Mouse (Mus musculus) embryonic facial prominence, embryonic 14.5 days (tissue): ENCODE measurements around the gene Atp9a. TPM values are rescaled to one million over a fixed set of nuclear protein-coding genes. Genes with fewer than 3 reads are reported as not detected.

ENCODE experiments used
- ATAC-seq: fragments of 200-750 bp; cut with Nextera tagmentation; 2 replicates; pipeline ENCODE4 v1.8.0; 2017; ENCODE audit warnings: low read depth, moderate number of reproducible peaks, moderate TSS enrichment
- DNase-seq: peaks from one replicate; pipeline ENCODE4 v3.0.0-alpha.2; 2015; ENCODE audit warnings: low spot score
- H3K27ac ChIP-seq: fragments of 300-500 bp; sonication (generic); replicated peaks from 2 replicates; pipeline ENCODE4 v1.5.1; 2014; ENCODE audit warnings: low read depth, mild to moderate bottlenecking, low read length, moderate library complexity
- H3K27me3 ChIP-seq: fragments of 300-500 bp; sonication (generic); replicated peaks from 2 replicates; pipeline ENCODE4 v1.6.1; 2014; ENCODE audit warnings: low read length; ENCODE audit not compliant: control insufficient read depth, insufficient read depth
- H3K36me3 ChIP-seq: fragments of 300-500 bp; sonication (generic); 2 replicates; pipeline ENCODE4 v1.6.1; 2014; ENCODE audit warnings: low read length, mixed read lengths; ENCODE audit not compliant: control insufficient read depth, insufficient read depth
- H3K4me1 ChIP-seq: fragments of 300-500 bp; sonication (generic); 2 replicates; pipeline ENCODE4 v1.6.1; 2014; ENCODE audit warnings: antibody characterized with exemption, low read length; ENCODE audit not compliant: control insufficient read depth, insufficient read depth
- H3K4me2 ChIP-seq: fragments of 300-500 bp; sonication (generic); 2 replicates; pipeline ENCODE4 v1.6.1; 2014; ENCODE audit warnings: low read depth, mild to moderate bottlenecking, low read length, moderate library complexity, mixed read lengths
- H3K4me3 ChIP-seq: fragments of 300-500 bp; sonication (generic); 2 replicates; pipeline ENCODE4 v1.5.1; 2014; ENCODE audit warnings: low read depth, mild to moderate bottlenecking, low read length
- H3K9ac ChIP-seq: fragments of 300-500 bp; sonication (generic); 2 replicates; pipeline ENCODE4 v1.6.1; 2014; ENCODE audit warnings: low read depth, mild to moderate bottlenecking, low read length, moderate library complexity, mixed read lengths
- H3K9me3 ChIP-seq: fragments of 300-500 bp; sonication (generic); 2 replicates; pipeline ENCODE4 v1.6.1; 2016; ENCODE audit warnings: low read length; ENCODE audit not compliant: control insufficient read depth
- WGBS: fragments of 180-500 bp; shearing (Covaris S2); extraction: QIAGEN DNeasy Blood & Tissue Kit; methylation state at CpG from one replicate; pipeline ENCODE4 v1.1.7; 2014; 5-methylcytosine and 5-hydroxymethylcytosine counted together
- polyA plus RNA-seq: library from polyadenylated mRNA; unstranded; fragments of >200 nt; fragmentation: Nextera tagmentation; extraction: Ambion mirVana; gene quantifications from 2 replicates; pipeline ENCODE4 v1.2.1, GENCODE M21; 2014

Gene Atp9a
- polyA plus RNA-seq, 1 experiment from 2014 or later, result 28.7 TPM

DNA sequence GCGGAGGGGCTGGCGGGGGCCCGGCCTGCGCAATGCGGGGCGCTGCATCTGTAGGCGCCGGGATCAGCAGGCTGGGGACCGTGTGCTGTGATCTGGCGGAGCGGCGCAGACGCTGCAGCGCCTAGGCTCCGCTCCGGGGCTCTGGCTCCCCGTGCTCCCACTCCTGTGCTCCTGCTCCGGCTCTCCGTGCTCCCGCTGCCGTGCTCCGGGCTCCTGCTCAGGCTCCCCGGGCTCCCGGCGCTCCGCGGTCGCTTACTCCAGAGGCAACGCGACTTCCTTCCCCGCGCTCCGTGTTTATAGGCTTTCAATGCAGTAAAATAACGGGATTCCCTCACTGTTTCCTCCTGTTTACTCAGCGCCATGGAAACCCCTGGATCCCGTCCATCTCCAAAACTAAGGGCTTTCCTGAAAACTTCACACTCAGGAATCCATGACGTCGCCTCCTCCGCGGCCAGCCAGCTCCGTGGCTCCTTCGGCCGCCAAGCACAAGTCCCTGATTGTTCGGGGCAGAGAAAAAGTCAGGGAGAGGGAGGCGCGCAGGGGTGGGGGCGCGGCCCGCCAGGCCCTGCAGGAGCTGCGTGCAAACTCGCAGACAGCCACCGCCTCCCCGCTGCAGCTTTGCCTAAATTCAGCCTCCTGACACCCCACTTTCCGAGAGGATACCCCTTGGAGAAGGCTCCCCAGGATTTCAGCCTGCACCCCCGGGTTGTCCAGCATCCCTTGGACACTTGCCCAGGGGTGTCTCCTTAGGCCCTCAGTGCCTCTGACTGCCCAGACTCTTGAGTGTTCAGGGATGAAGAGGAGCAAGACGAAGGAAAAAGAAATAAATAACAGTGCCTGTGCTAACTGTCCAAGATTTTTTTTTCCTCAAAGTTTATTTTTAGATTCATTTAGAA, 140.5 kb downstream of the Atp9a start, which contains the start of gene Nfatc2:
Nfatc2 (minus strand) TSS at position 167 of the 896 bp plus-strand sequence.
- ATAC-seq (peak; percentile 88), DNase-seq (peak; percentile 94)
- H3K4me1 ChIP-seq, result peaks cover 20% of the 10 kb centered on the region

DNA sequence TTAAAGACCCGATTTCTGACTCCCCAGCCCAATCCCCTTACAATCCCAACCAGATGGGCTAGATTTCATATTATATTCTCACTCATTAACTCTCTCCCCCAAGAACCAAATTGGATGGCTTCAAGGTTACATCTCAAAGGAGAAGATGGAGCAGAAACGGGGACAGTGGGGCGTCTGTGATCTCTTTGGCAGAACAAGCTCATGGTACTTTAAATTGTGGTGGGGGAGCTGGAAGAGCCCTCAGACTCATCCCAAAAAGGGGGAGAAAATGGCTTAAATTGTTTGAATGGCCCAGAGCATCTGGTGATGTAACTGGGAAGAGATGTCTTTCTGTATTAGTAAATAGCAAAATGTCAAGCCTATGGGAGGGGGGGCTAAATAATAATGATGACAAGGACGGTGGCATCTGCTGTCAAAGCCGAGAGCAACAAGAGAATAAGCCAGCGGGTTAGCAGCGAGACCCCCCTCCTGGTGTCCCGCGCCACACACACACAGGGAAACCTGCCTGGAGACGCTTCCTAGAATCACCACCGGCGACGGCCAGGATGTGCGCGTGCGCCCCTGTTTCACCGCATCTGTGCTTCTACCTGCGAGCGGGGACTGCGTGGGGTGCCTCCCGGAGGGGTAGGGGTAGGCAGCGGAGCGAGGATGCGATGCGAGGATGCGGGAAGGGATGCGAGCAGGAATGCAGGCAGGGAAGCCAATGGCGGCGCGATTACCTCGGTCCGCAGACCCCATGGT, 141.3 kb downstream of the Atp9a start:
- Histone ChIP-seq H3K4me3 (peak overlapping the region; percentile 50), H3K4me1 (peaks cover 20% of the 10 kb centered on the region), H3K36me3 (no peaks in the 10 kb centered on the region), H3K27ac (peak overlapping the region; percentile 86), H3K4me2 (peak overlapping the region; percentile 80), H3K9ac (peak overlapping the region; percentile 70), H3K9me3 (no peaks in the 10 kb centered on the region), H3K27me3 (peaks cover 37% of the 10 kb centered on the region; the same call in 1 of the 2 replicates)
- ATAC-seq, result peak; percentile 31; the same call in 1 of the 2 replicates
- 2% methylated on average over 30 of the region's 32 CpGs for WGBS
- no peak for DNase-seq

More for the DNA sequence above, 140.5 kb downstream of the Atp9a start, which contains the start of gene Nfatc2:
- peak within 1 kb of the TSS; percentile 70 for H3K9ac ChIP-seq
- H3K4me2 ChIP-seq, result peak within 1 kb of the TSS; percentile 80
- H3K9me3 ChIP-seq, result no peaks in the 10 kb centered on the region
- peaks cover 37% of the 10 kb centered on the region; the same call in 1 of the 2 replicates for H3K27me3 ChIP-seq
- no peaks in the 10 kb centered on the region for H3K36me3 ChIP-seq
- WGBS, result 1% methylated on average over 41 of the region's 56 CpGs
- peak within 1 kb of the TSS; percentile 86 for H3K27ac ChIP-seq
- peak within 1 kb of the TSS; percentile 50 for H3K4me3 ChIP-seq

DNA sequence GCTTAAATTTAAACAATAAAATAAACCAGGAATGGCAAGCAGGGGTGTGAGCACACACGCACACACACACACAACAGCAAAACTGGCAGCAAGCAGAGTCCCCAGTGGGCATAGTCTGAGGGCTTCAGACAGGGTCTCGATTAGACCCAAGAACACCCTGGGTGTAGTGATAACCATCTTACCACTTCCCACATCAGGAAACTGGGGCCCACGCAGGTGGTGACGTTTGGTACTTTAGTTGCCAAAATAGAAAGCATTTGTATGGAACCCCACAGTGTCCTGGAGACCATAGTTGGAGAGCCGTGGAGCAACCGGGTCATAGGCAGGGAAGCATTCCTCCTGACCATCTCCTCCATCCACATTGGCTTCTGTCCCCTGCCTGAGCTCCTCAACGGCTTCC, 146.5 kb downstream of the Atp9a start:
- H3K27ac ChIP-seq, result no peak overlapping the region
- H3K4me1 ChIP-seq, result no peaks in the 10 kb centered on the region
- H3K27me3 ChIP-seq, result peaks cover 30% of the 10 kb centered on the region
- DNase-seq (no peak), ATAC-seq (no peak)
- no peak overlapping the region for H3K4me3 ChIP-seq
- no peaks in the 10 kb centered on the region for H3K9me3 ChIP-seq
- H3K4me2 ChIP-seq, result no peak overlapping the region
- H3K36me3 ChIP-seq, result no peaks in the 10 kb centered on the region
- WGBS, result 73% methylated on average over 7 of the region's 7 CpGs
- H3K9ac ChIP-seq, result no peak overlapping the region

DNA sequence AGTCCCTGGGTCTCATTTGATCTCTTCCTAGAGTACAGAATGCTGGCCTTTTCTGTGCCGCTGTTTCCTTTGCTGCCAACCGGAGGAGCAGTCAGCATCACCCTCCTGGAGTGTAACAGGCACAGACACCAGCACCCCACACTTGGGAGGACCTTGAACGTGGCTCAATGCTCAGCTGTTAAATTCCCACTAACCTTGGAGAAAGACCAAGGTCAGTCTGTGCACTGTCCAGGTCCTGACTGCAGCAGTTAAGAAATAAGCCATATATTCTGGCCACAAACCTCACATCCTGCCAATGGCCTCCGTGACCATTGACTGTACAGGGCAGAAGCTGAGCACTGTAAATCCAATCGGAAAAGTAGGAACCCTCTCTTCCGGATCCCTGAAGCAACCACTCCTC, 148.5 kb downstream of the Atp9a start:
- no peak for DNase-seq
- Histone ChIP-seq H3K27ac (no peak overlapping the region), H3K27me3 (peaks cover 34% of the 10 kb centered on the region), H3K9me3 (no peaks in the 10 kb centered on the region), H3K36me3 (no peaks in the 10 kb centered on the region), H3K9ac (no peak overlapping the region), H3K4me2 (no peak overlapping the region), H3K4me3 (no peak overlapping the region), H3K4me1 (peaks cover 14% of the 10 kb centered on the region)
- 82% methylated on average over 6 of the region's 6 CpGs for WGBS
- no peak for ATAC-seq

DNA sequence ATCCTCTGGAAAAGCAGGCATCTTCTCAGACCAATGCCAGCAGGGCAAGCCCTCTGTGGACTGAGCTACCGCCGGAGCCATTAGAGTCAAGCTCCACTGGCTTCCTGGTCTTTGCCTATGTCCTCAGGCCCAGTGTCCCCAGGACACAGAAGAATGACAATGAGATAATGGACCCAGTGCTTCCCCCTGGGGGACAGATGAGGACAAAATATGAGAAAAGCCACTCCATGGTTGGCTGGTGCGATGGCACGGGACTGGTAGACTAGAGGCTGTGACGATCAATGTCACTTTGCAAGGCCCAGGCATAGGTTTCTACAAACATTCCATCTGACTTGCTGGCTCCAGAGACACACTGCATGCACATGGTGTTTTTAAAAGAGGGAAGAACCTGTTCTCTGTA, 149.2 kb downstream of the Atp9a start:
- Histone ChIP-seq H3K4me1 (peaks cover 18% of the 10 kb centered on the region), H3K27me3 (peaks cover 35% of the 10 kb centered on the region), H3K36me3 (no peaks in the 10 kb centered on the region), H3K4me3 (no peak overlapping the region), H3K9ac (no peak overlapping the region), H3K27ac (no peak overlapping the region), H3K4me2 (no peak overlapping the region), H3K9me3 (no peaks in the 10 kb centered on the region)
- WGBS, result 83% methylated on average over 5 of the region's 5 CpGs
- no peak for DNase-seq
- ATAC-seq, result no peak

DNA sequence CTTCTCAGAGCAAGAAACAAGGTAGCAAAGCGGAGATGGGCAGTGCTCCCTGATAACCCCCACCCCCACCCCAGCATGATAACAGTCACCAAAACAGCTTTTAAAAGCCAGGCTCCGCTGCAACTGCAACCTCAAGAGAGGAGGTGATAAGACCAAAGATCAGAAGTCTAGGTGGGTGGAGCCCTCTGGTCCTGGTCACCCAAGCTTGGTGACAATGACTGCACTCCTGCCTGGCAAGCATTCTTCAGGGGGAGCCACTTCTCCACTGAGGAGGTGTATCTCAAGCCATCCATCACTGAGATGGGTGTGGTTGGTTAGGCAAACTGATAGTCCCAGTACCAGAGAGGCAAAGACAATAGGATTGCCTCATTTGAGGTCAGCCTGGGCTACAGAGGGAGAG, 151.1 kb downstream of the Atp9a start:
- Histone ChIP-seq H3K4me3 (no peak overlapping the region), H3K9me3 (no peaks in the 10 kb centered on the region), H3K4me1 (peaks cover 18% of the 10 kb centered on the region), H3K4me2 (no peak overlapping the region), H3K27ac (no peak overlapping the region), H3K27me3 (peaks cover 35% of the 10 kb centered on the region), H3K36me3 (no peaks in the 10 kb centered on the region), H3K9ac (no peak overlapping the region)
- ATAC-seq, result no peak
- 80% methylated on average over 2 of the region's 2 CpGs for WGBS
- DNase-seq, result no peak

DNA sequence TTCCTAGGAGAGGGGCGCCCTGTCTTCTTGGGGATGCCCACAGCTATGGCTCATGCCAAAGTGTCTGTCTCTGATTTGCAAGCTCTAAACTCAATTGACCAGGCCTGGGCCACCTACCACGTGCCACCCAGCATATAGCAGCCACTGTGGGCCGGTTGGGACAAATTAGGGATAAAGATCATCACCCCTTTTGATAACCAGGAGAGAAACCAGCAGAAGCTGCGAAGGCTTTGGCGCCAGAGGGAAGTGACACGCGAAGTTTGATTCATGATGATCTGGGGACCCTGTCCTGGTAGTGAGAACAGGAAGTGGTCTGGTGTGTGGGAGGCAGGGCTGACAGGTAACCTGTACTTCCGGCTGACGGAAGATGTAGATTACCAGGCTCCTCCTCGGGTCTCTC, 151.7 kb downstream of the Atp9a start:
- ATAC-seq, result no peak
- Histone ChIP-seq H3K4me2 (peak overlapping the region; percentile 52), H3K36me3 (no peaks in the 10 kb centered on the region), H3K9me3 (no peaks in the 10 kb centered on the region), H3K9ac (no peak overlapping the region), H3K27ac (no peak overlapping the region), H3K4me1 (peaks cover 18% of the 10 kb centered on the region), H3K27me3 (peaks cover 35% of the 10 kb centered on the region), H3K4me3 (peak overlapping the region; percentile 39)
- 49% methylated on average over 10 of the region's 10 CpGs for WGBS
- DNase-seq, result no peak

DNA sequence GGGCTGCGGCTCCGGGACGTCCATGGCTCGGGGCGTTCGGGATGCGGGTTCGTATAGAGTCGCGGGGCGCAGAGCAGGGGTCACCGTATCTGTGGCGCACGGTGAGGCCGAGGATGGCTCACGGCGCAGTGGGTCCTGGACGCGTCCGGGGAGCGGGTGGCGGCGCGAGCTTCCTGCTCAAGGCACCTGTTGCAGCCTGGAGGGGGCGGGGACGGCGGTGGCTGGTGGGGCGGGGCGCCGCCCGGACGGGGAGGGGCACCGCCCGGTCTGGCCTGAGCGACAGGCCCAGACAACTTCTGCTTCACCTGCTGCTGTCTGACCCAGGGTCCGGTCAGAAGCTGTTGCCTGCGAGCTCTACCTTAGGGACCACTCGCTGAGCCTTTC, 152.0 kb downstream of the Atp9a start:
- peaks cover 35% of the 10 kb centered on the region for H3K27me3 ChIP-seq
- peaks cover 18% of the 10 kb centered on the region for H3K4me1 ChIP-seq
- H3K4me3 ChIP-seq, result peak overlapping the region; percentile 39
- peak; percentile 73 for ATAC-seq
- H3K9ac ChIP-seq, result peak overlapping the region; percentile 46
- peak overlapping the region; percentile 52 for H3K4me2 ChIP-seq
- no peaks in the 10 kb centered on the region for H3K36me3 ChIP-seq
- no peak for DNase-seq
- H3K9me3 ChIP-seq, result no peaks in the 10 kb centered on the region
- no peak overlapping the region for H3K27ac ChIP-seq
- WGBS, result 9% methylated on average over 19 of the region's 38 CpGs
